Mouse (Mus musculus) embryonic facial prominence, embryonic 13.5 days (tissue): ENCODE results near the gene Prnp. TPM values are rescaled to one million over a fixed set of nuclear protein-coding genes. Genes with fewer than 3 reads are reported as not detected.
A peak's percentile ranks its signal among the peaks of the same experiment; 100 is the strongest.

ENCODE experiments used
- ATAC-seq: fragments of 200-750 bp; cut with Nextera tagmentation; 2 replicates; pipeline ENCODE4 v1.8.0; 2017; ENCODE audit warnings: low read depth; ENCODE audit not compliant: insufficient number of reproducible peaks, insufficient read depth, low FRiP score, low TSS enrichment
- H3K27ac ChIP-seq: fragments of 300-500 bp; sonication (generic); 2 replicates; pipeline ENCODE4 v1.5.1; 2015; ENCODE audit warnings: moderate library complexity, mild to moderate bottlenecking, inconsistent platforms
- H3K27me3 ChIP-seq: fragments of 300-500 bp; sonication (generic); 2 replicates; pipeline ENCODE4 v1.6.1; 2015; ENCODE audit warnings: mild to moderate bottlenecking, inconsistent platforms
- H3K36me3 ChIP-seq: fragments of 300-500 bp; sonication (generic); 2 replicates; pipeline ENCODE4 v1.6.1; 2015; ENCODE audit warnings: mild to moderate bottlenecking, inconsistent platforms
- H3K4me1 ChIP-seq: fragments of 300-500 bp; sonication (generic); 2 replicates; pipeline ENCODE4 v1.6.1; 2015; ENCODE audit warnings: inconsistent platforms
- H3K4me2 ChIP-seq: fragments of 300-500 bp; sonication (generic); 2 replicates; pipeline ENCODE4 v1.6.1; 2015; ENCODE audit warnings: moderate library complexity, mild to moderate bottlenecking, inconsistent platforms
- H3K4me3 ChIP-seq: fragments of 300-500 bp; sonication (generic); 2 replicates; pipeline ENCODE4 v1.5.1; 2015; ENCODE audit warnings: mild to moderate bottlenecking, inconsistent platforms
- H3K9ac ChIP-seq: fragments of 300-500 bp; sonication (generic); 2 replicates; pipeline ENCODE4 v1.6.1; 2015; ENCODE audit warnings: mild to moderate bottlenecking, inconsistent platforms
- H3K9me3 ChIP-seq: fragments of 300-500 bp; sonication (generic); 2 replicates; pipeline ENCODE4 v1.6.1; 2016; ENCODE audit warnings: inconsistent platforms
- WGBS: fragments of 180-500 bp; shearing (Covaris S2); methylation state at CpG from one replicate; pipeline ENCODE4 v1.1.7; 2015; ENCODE audit warnings: mixed read lengths; 5-methylcytosine and 5-hydroxymethylcytosine counted together
- polyA plus RNA-seq: library from polyadenylated mRNA; unstranded; fragments of >200 nt; fragmentation: Nextera tagmentation; extraction: Ambion mirVana; gene quantifications from 2 replicates; pipeline ENCODE4 v1.2.1, GENCODE M21; 2015

Gene Prnp
- polyA plus RNA-seq: 66.4 and 68.5 TPM in 2 replicates

GRCm38 (mm10) chr2:131909683-131910572 is at the start of gene Prnp, which contains the start of gene Prn:
Gene Prnp (plus strand): TSS chr2:131909928.
Gene Prn (plus strand): TSS chr2:131909957.
- H3K27ac ChIP-seq: peak within 1 kb of the TSS; percentile 82

GRCm38 (mm10) chr2:131862617-131863275 is 47.0 kb upstream of the Prnp start:
- Histone ChIP-seq H3K4me2 (no peak overlapping the region), H3K9ac (no peak overlapping the region), H3K27me3 (no peaks in the 10 kb centered on the region), H3K27ac (no peak overlapping the region), H3K9me3 (no peaks in the 10 kb centered on the region), H3K36me3 (no peaks in the 10 kb centered on the region), H3K4me3 (no peak overlapping the region), H3K4me1 (peaks cover 5% of the 10 kb centered on the region; the same call in 1 of the 2 replicates)
- 56% methylated on average over 3 of the region's 3 CpGs for WGBS
- ATAC-seq: no peak

More at GRCm38 (mm10) chr2:131909683-131910572, at the start of gene Prnp, which contains the start of gene Prn:
- Histone ChIP-seq H3K36me3 (0 out of 2 replicates have a peak, but pooled peaks cover 2% of the 10 kb centered on the region), H3K4me2 (peak within 1 kb of the TSS; percentile 66), H3K4me1 (peaks cover 18% of the 10 kb centered on the region), H3K9me3 (no peaks in the 10 kb centered on the region), H3K27me3 (no peaks in the 10 kb centered on the region), H3K4me3 (peak within 1 kb of the TSS; percentile 75), H3K9ac (peak within 1 kb of the TSS; percentile 80)
- WGBS: 4% methylated on average over 52 of the region's 52 CpGs
- peak; percentile 89 for ATAC-seq

GRCm38 (mm10) chr2:131863472-131863871 is 46.3 kb upstream of the Prnp start:
- Histone ChIP-seq H3K4me2 (no peak overlapping the region), H3K4me1 (peaks cover 5% of the 10 kb centered on the region; the same call in 1 of the 2 replicates), H3K4me3 (no peak overlapping the region), H3K36me3 (no peaks in the 10 kb centered on the region), H3K9ac (no peak overlapping the region), H3K27me3 (no peaks in the 10 kb centered on the region), H3K9me3 (no peaks in the 10 kb centered on the region), H3K27ac (no peak overlapping the region)
- 81% methylated on average over 3 of the region's 3 CpGs for WGBS
- no peak for ATAC-seq

GRCm38 (mm10) chr2:131864262-131864796 is 45.4 kb upstream of the Prnp start:
- no peaks in the 10 kb centered on the region for H3K9me3 ChIP-seq
- no peaks in the 10 kb centered on the region for H3K36me3 ChIP-seq
- H3K4me3 ChIP-seq: no peak overlapping the region
- no peaks in the 10 kb centered on the region for H3K27me3 ChIP-seq
- WGBS: 84% methylated on average over 2 of the region's 2 CpGs
- ATAC-seq: no peak
- H3K9ac ChIP-seq: no peak overlapping the region
- no peak overlapping the region for H3K4me2 ChIP-seq
- H3K4me1 ChIP-seq: peaks cover 5% of the 10 kb centered on the region; the same call in 1 of the 2 replicates
- no peak overlapping the region for H3K27ac ChIP-seq

- Histone ChIP-seq H3K27ac (peak overlapping the region; percentile 16; the same call in 1 of the 2 replicates), H3K36me3 (no peaks in the 10 kb centered on the region), H3K4me2 (no peak overlapping the region), H3K4me3 (no peak overlapping the region), H3K27me3 (no peaks in the 10 kb centered on the region), H3K9ac (no peak overlapping the region), H3K9me3 (no peaks in the 10 kb centered on the region), H3K4me1 (peaks cover 5% of the 10 kb centered on the region; the same call in 1 of the 2 replicates)
- ATAC-seq: no peak
Measured at GRCm38 (mm10) chr2:131866676-131867075, 43.1 kb upstream of the Prnp start.

GRCm38 (mm10) chr2:131868983-131869382 is 40.7 kb upstream of the Prnp start:
- peaks cover 4% of the 10 kb centered on the region; the same call in 1 of the 2 replicates for H3K9me3 ChIP-seq
- no peak overlapping the region for H3K27ac ChIP-seq
- no peak overlapping the region for H3K4me3 ChIP-seq
- no peaks in the 10 kb centered on the region for H3K27me3 ChIP-seq
- 92% methylated on average over 5 of the region's 5 CpGs for WGBS
- H3K4me1 ChIP-seq: peaks cover 5% of the 10 kb centered on the region; the same call in 1 of the 2 replicates
- H3K9ac ChIP-seq: no peak overlapping the region
- no peaks in the 10 kb centered on the region for H3K36me3 ChIP-seq
- H3K4me2 ChIP-seq: no peak overlapping the region
- ATAC-seq: no peak

GRCm38 (mm10) chr2:131873376-131873775 is 36.4 kb upstream of the Prnp start:
- H3K4me1 ChIP-seq: no peaks in the 10 kb centered on the region
- H3K4me3 ChIP-seq: no peak overlapping the region
- H3K36me3 ChIP-seq: no peaks in the 10 kb centered on the region
- H3K4me2 ChIP-seq: no peak overlapping the region
- WGBS: 81% methylated on average over 1 of the region's 1 CpGs
- H3K9me3 ChIP-seq: peaks cover 4% of the 10 kb centered on the region; the same call in 1 of the 2 replicates
- no peak overlapping the region for H3K9ac ChIP-seq
- ATAC-seq: no peak
- H3K27me3 ChIP-seq: no peaks in the 10 kb centered on the region
- no peak overlapping the region for H3K27ac ChIP-seq

GRCm38 (mm10) chr2:131876551-131877265 is 33.0 kb upstream of the Prnp start:
- no peak overlapping the region for H3K4me3 ChIP-seq
- no peak overlapping the region for H3K27ac ChIP-seq
- H3K4me1 ChIP-seq: no peaks in the 10 kb centered on the region
- no peak overlapping the region for H3K4me2 ChIP-seq
- peaks cover 4% of the 10 kb centered on the region; the same call in 1 of the 2 replicates for H3K9me3 ChIP-seq
- H3K36me3 ChIP-seq: no peaks in the 10 kb centered on the region
- no peak overlapping the region for H3K9ac ChIP-seq
- no peak for ATAC-seq
- 85% methylated on average over 7 of the region's 7 CpGs for WGBS
- H3K27me3 ChIP-seq: no peaks in the 10 kb centered on the region

GRCm38 (mm10) chr2:131881766-131882165 is 28.0 kb upstream of the Prnp start:
- no peaks in the 10 kb centered on the region for H3K36me3 ChIP-seq
- WGBS: 55% methylated on average over 4 of the region's 4 CpGs

GRCm38 (mm10) chr2:131883136-131883535 is 26.6 kb upstream of the Prnp start:
- no peak for ATAC-seq
- 67% methylated on average over 2 of the region's 2 CpGs for WGBS
- H3K9ac ChIP-seq: no peak overlapping the region
- no peaks in the 10 kb centered on the region for H3K4me1 ChIP-seq
- H3K36me3 ChIP-seq: no peaks in the 10 kb centered on the region
- H3K27me3 ChIP-seq: no peaks in the 10 kb centered on the region
- no peak overlapping the region for H3K4me2 ChIP-seq
- H3K4me3 ChIP-seq: no peak overlapping the region
- no peak overlapping the region for H3K27ac ChIP-seq
- H3K9me3 ChIP-seq: no peaks in the 10 kb centered on the region

More at GRCm38 (mm10) chr2:131881766-131882165, 28.0 kb upstream of the Prnp start:
- no peak overlapping the region for H3K4me2 ChIP-seq
- H3K9ac ChIP-seq: no peak overlapping the region
- H3K4me3 ChIP-seq: no peak overlapping the region
- no peak overlapping the region for H3K27ac ChIP-seq
- no peaks in the 10 kb centered on the region for H3K4me1 ChIP-seq
- H3K27me3 ChIP-seq: no peaks in the 10 kb centered on the region
- H3K9me3 ChIP-seq: no peaks in the 10 kb centered on the region
- ATAC-seq: no peak
